Mouse (Mus musculus): ENCODE measurements around the gene B4galnt1.
"Not testable (repeated sequence)": the region's sequence is repeated elsewhere in the genome, so short reads cannot be mapped to it uniquely, and the experiment has no call there.

GRCm38 (mm10) chr10:127134394-127135035, 30.5 kb upstream of the B4galnt1 start:
- not testable (repeated sequence) for TF ChIP-seq POLR2A (IDR thresholded peaks at IDR 0.05; ENCODE audit: low read depth, low read length)
- TF ChIP-seq CTCF (IDR thresholded peaks at IDR 0.05; ENCODE audit: extremely low read depth, insufficient read depth, insufficient read length, insufficient replicate concordance) = peak; percentile 22; the same call in 1 of the 2 replicates

All from spleen, adult 2 months (tissue).